10 mouse cellular contexts compared by ENCODE assay signal in genomic region chrX:60463786-60464185, GRCm38 (mm10).
A peak's percentile ranks its signal among the peaks of the same experiment; 100 is the strongest.
DNase-seq lines count a peak whose midpoint lies in the region; ATAC-seq and TF ChIP-seq lines count a peak whose summit lies in the region.
"Had no signal": no experiment of that assay in that cellular context is flagged by ENCODE, and none has a peak within 500 bp of the region (broad histone marks: within the 10 kb centered on the region; RNA-seq: fewer than 3 reads in every experiment).

No protein-coding gene starts in this region.

- H3K4me3 ChIP-seq in left cerebral cortex, adult 2 months, result no peak overlapping the region
- no peak overlapping the region for H3K4me3 ChIP-seq in E14TG2a.4 (replicated peaks; ENCODE audit: low read length)
- no peak overlapping the region for H3K4me3 ChIP-seq in hindbrain, postnatal 0 days (ENCODE audit: low read length)
- H3K4me3 ChIP-seq: limb, embryonic 13.5 days had no signal

- WGBS in hindbrain, postnatal 0 days, result 22% methylated on average over 2 of the region's 2 CpGs

- ATAC-seq in cerebellum, adult (ENCODE audit: insufficient number of reproducible peaks, low FRiP score, low TSS enrichment), result no peak
- ATAC-seq in hindbrain, postnatal 0 days, result no peak
- no peak for ATAC-seq in inflammation-experienced regulatory T-cells, adult 6 months
- ATAC-seq: forebrain, embryonic 16.5 days had no signal

- H3K27me3 ChIP-seq in E14TG2a.4 (ENCODE audit: insufficient read depth, low read length), result no peaks in the 10 kb centered on the region
- no peaks in the 10 kb centered on the region for H3K27me3 ChIP-seq in hindbrain, postnatal 0 days (ENCODE audit: insufficient read depth, low read length)
- H3K27me3 ChIP-seq: limb, embryonic 13.5 days had no signal

- no peak overlapping the region for H3K9ac ChIP-seq in hindbrain, postnatal 0 days (replicated peaks; ENCODE audit: low read length)
- H3K9ac ChIP-seq: limb, embryonic 13.5 days had no signal

- peak; percentile 63 for TF ChIP-seq CTCF in left cerebral cortex, adult 2 months (IDR thresholded peaks at IDR 0.05)
- peak; percentile 69 for TF ChIP-seq CTCF in E14TG2a.4 (conservative IDR thresholded peaks at IDR 0.05; ENCODE audit: low read length)
- peak; percentile 59 for TF ChIP-seq CTCF in hindbrain, postnatal 0 days (IDR thresholded peaks at IDR 0.05; ENCODE audit: low read depth)

- no peaks in the 10 kb centered on the region for H3K4me1 ChIP-seq in E14TG2a.4 (replicated peaks; ENCODE audit: low read depth, low read length)
- H3K4me1 ChIP-seq in hindbrain, postnatal 0 days (ENCODE audit: insufficient read depth, low read length), result no peaks in the 10 kb centered on the region
- H3K4me1 ChIP-seq: limb, embryonic 13.5 days had no signal

- no peaks in the 10 kb centered on the region for H3K36me3 ChIP-seq in E14TG2a.4 (ENCODE audit: insufficient read depth, low read length)
- H3K36me3 ChIP-seq in hindbrain, postnatal 0 days (ENCODE audit: insufficient read depth, low read length), result no peaks in the 10 kb centered on the region
- H3K36me3 ChIP-seq: limb, embryonic 13.5 days had no signal

- H3K4me2 ChIP-seq in hindbrain, postnatal 0 days (ENCODE audit: low read depth, low read length), result no peak overlapping the region
- H3K4me2 ChIP-seq: limb, embryonic 13.5 days had no signal

- intact Hi-C loops in left cerebral cortex, adult 2 months (cut with DNase I), result loop anchor here (10.0 kb wide), 1 partner anchor 439 kb away; no protein-coding TSS in a partner anchor
- intact Hi-C loops in left cerebral cortex, postnatal 10 days (cut with DNase I), result no loop called here

- no peak overlapping the region for H3K27ac ChIP-seq in left cerebral cortex, adult 2 months
- H3K27ac ChIP-seq in hindbrain, postnatal 0 days, result no peak overlapping the region
- H3K27ac ChIP-seq: limb, embryonic 13.5 days had no signal

- DNase-seq in cerebellum, postnatal 10 days, result peak; percentile 6 to 23
- no peak for DNase-seq in left cerebral cortex, adult 2 months (ENCODE audit: extremely low spot score in 1 of 2, low spot score in 2 of 2)
- no peak for DNase-seq in left cerebral cortex, postnatal 10 days (ENCODE audit: extremely low spot score in 1 of 2, low spot score in 2 of 2)
- peak; percentile 15 for DNase-seq in hindbrain, postnatal 0 days (ENCODE audit: low spot score)
- no peak for DNase-seq in right cerebral cortex, postnatal 10 days (ENCODE audit: low spot score in 2 of 2)

- H3K9me3 ChIP-seq in E14TG2a.4 (ENCODE audit: low read length), result no peaks in the 10 kb centered on the region
- no peaks in the 10 kb centered on the region for H3K9me3 ChIP-seq in hindbrain, postnatal 0 days (ENCODE audit: low read length)
- H3K9me3 ChIP-seq: limb, embryonic 13.5 days had no signal

Comparison
In these comparisons a context has a peak if more than half of its experiments do, and no peak if none do; other contexts are left out.
1. DNase-seq: peak in cerebellum, postnatal 10 days (2 of 2) and hindbrain, postnatal 0 days (single experiment); none in left cerebral cortex, adult 2 months (0 of 2), left cerebral cortex, postnatal 10 days (0 of 2) and right cerebral cortex, postnatal 10 days (0 of 2).
2. Peak in every context shown above with its lines, with median percentiles within 50 percentile points of each other: CTCF ChIP-seq.